Mouse (Mus musculus) lung, embryonic 14.5 days (tissue): Measurements from ENCODE around the gene Olfr1055. TPM values are rescaled to one million over a fixed set of nuclear protein-coding genes. Genes with fewer than 3 reads are reported as not detected.

Experiments
- ATAC-seq: fragments of 200-750 bp; cut with Nextera tagmentation; 2 replicates; pipeline ENCODE4 v1.8.0; 2017; ENCODE audit warnings: mild to moderate bottlenecking, moderate TSS enrichment, moderate library complexity; ENCODE audit not compliant: insufficient read depth
- DNase-seq: peaks from one replicate; pipeline ENCODE4 v3.0.0-alpha.2; 2015
- H3K27ac ChIP-seq: fragments of 300-500 bp; sonication (generic); 2 replicates; pipeline ENCODE4 v1.5.1; 2014; ENCODE audit warnings: low read depth, mild to moderate bottlenecking, moderate library complexity
- H3K27me3 ChIP-seq: fragments of 300-500 bp; sonication (generic); 2 replicates; pipeline ENCODE4 v1.6.1; 2014; ENCODE audit warnings: low read length, control low read depth; ENCODE audit not compliant: insufficient read depth
- H3K36me3 ChIP-seq: fragments of 300-500 bp; sonication (generic); 2 replicates; pipeline ENCODE4 v1.6.1; 2014; ENCODE audit warnings: control low read depth; ENCODE audit not compliant: insufficient read depth
- H3K4me1 ChIP-seq: fragments of 300-500 bp; sonication (generic); 2 replicates; pipeline ENCODE4 v1.6.1; 2014; ENCODE audit warnings: antibody characterized with exemption, control low read depth; ENCODE audit not compliant: insufficient read depth
- H3K4me2 ChIP-seq: fragments of 300-500 bp; sonication (generic); 2 replicates; pipeline ENCODE4 v1.6.1; 2014; ENCODE audit warnings: mild to moderate bottlenecking
- H3K4me3 ChIP-seq: fragments of 300-500 bp; sonication (generic); 2 replicates; pipeline ENCODE4 v1.5.1; 2014; ENCODE audit warnings: low read depth, low read length
- H3K9ac ChIP-seq: fragments of 300-500 bp; sonication (generic); 2 replicates; pipeline ENCODE4 v1.6.1; 2014
- H3K9me3 ChIP-seq: fragments of 300-500 bp; sonication (generic); 2 replicates; pipeline ENCODE4 v1.6.1; 2016; ENCODE audit warnings: low read depth, low read length, control low read depth
- CTCF ChIP-seq: IDR thresholded peaks from 2 replicates; pipeline ENCODE4 v1.5.1; 2016; ENCODE audit warnings: antibody characterized with exemption, low read depth
- WGBS: fragments of 180-500 bp; shearing (Covaris S2); extraction: QIAGEN DNeasy Blood & Tissue Kit; methylation state at CpG from one replicate; pipeline ENCODE4 v1.1.7; 2014; 5-methylcytosine and 5-hydroxymethylcytosine counted together
- polyA plus RNA-seq: library from polyadenylated mRNA; unstranded; fragments of >200 nt; fragmentation: Nextera tagmentation; extraction: Ambion mirVana; gene quantifications from 2 replicates; pipeline ENCODE4 v1.2.1, GENCODE M21; 2014

Gene Olfr1055
- polyA plus RNA-seq, 1 experiment from 2014 or later, result not detected

DNA sequence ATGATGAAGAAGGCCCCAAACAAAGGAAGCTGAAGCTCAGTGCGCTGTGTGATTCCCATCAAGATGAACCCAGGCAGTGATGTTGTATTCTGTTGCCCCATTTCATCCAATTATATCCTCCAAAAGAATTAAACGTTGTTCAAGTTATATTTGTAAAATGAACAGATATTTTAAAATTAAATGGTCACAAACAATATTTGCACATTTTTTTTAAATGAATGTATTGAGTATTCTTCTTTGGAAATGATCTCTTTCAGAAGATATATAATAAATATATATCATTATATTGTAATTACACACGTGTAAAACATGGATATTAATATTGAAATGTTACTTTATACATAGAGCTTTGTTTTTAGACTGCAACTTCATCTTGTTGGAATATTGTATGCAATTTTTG, 34.9 kb downstream of the Olfr1055 start, which contains the start of gene Olfr1053:
Gene Olfr1053 (minus strand): TSS at position 101 of the 400 bp plus-strand sequence.
- Histone ChIP-seq H3K27me3 (no peaks in the 10 kb centered on the region), H3K4me3 (no peak within 1 kb of the TSS), H3K27ac (no peak within 1 kb of the TSS), H3K9ac (no peak within 1 kb of the TSS), H3K4me2 (no peak within 1 kb of the TSS), H3K4me1 (no peaks in the 10 kb centered on the region), H3K9me3 (no peaks in the 10 kb centered on the region), H3K36me3 (no peaks in the 10 kb centered on the region)
- no peak for TF ChIP-seq CTCF
- DNase-seq (no peak), ATAC-seq (no peak)
- WGBS, result 60% methylated on average over 3 of the region's 3 CpGs

Other genes with a start within 250 kb of the Olfr1055 start
- not detected in 2 replicates for gene Olfr1039, start 214.4 kb downstream of the Olfr1055 start, polyA plus RNA-seq
- not detected in 2 replicates for gene Olfr1040, start 203.6 kb downstream of the Olfr1055 start, polyA plus RNA-seq
- not detected in 2 replicates for gene Olfr1042, start 188.4 kb downstream of the Olfr1055 start, polyA plus RNA-seq
- not detected in 2 replicates for gene Olfr1043, start 182.8 kb downstream of the Olfr1055 start, polyA plus RNA-seq
- gene Olfr1044, start 172.5 kb downstream of the Olfr1055 start, polyA plus RNA-seq, result not detected in 2 replicates
- gene Olfr52, start 164.6 kb downstream of the Olfr1055 start, polyA plus RNA-seq, result not detected in 2 replicates
- gene Olfr1045, start 147.3 kb downstream of the Olfr1055 start, polyA plus RNA-seq, result not detected in 2 replicates
- gene Olfr1046, start 131.0 kb downstream of the Olfr1055 start, polyA plus RNA-seq, result not detected in 2 replicates
- not detected in 2 replicates for gene Olfr1047, start 118.9 kb downstream of the Olfr1055 start, polyA plus RNA-seq
- not detected in 2 replicates for gene Olfr1048, start 110.0 kb downstream of the Olfr1055 start, polyA plus RNA-seq
- gene Olfr1049, start 92.0 kb downstream of the Olfr1055 start, polyA plus RNA-seq, result not detected in 2 replicates
- gene Olfr1051, start 71.2 kb downstream of the Olfr1055 start, polyA plus RNA-seq, result not detected in 2 replicates
- not detected in 2 replicates for gene Olfr1052, start 57.8 kb downstream of the Olfr1055 start, polyA plus RNA-seq
- gene Olfr1053, start 35.0 kb downstream of the Olfr1055 start, polyA plus RNA-seq, result not detected in 2 replicates
- not detected in 2 replicates for gene Olfr1054, start 14.9 kb downstream of the Olfr1055 start, polyA plus RNA-seq
- not detected in 2 replicates for gene Olfr1056, start 12.2 kb upstream of the Olfr1055 start, polyA plus RNA-seq
- not detected in 2 replicates for gene Olfr1057, start 28.1 kb upstream of the Olfr1055 start, polyA plus RNA-seq
- gene Olfr1058, start 38.3 kb upstream of the Olfr1055 start, polyA plus RNA-seq, result not detected in 2 replicates
- not detected in 2 replicates for gene Olfr1061, start 63.8 kb upstream of the Olfr1055 start, polyA plus RNA-seq
- not detected in 2 replicates for gene Olfr1062, start 76.5 kb upstream of the Olfr1055 start, polyA plus RNA-seq
- gene Olfr1065, start 100.3 kb upstream of the Olfr1055 start, polyA plus RNA-seq, result not detected in 2 replicates
- not detected in 2 replicates for gene Olfr1066, start 106.0 kb upstream of the Olfr1055 start, polyA plus RNA-seq
- not detected in 2 replicates for gene Olfr228, start 137.1 kb upstream of the Olfr1055 start, polyA plus RNA-seq
- gene Olfr1076, start 158.2 kb upstream of the Olfr1055 start, polyA plus RNA-seq, result not detected in 2 replicates
- gene Olfr1079, start 192.2 kb upstream of the Olfr1055 start, polyA plus RNA-seq, result not detected in 2 replicates
- not detected in 2 replicates for gene Olfr1080, start 208.0 kb upstream of the Olfr1055 start, polyA plus RNA-seq
- gene Olfr1082, start 248.7 kb upstream of the Olfr1055 start, polyA plus RNA-seq, result not detected in 2 replicates